Mouse (Mus musculus) A20 (cell line): ENCODE measurements at regions not wholly inside any gene's neighbourhood (a gene's known extent, or its start where the extent isn't known, plus 50 kb on each side); places are given as distances from the start of the nearest gene placed in this dataset.

Experiments
- DNase-seq: peaks from one replicate; pipeline ENCODE4 v3.0.0-alpha.2; 2011; ENCODE audit warnings: low read depth, low spot score

GRCm38 (mm10) chr16:45331236-45331635 is 77.6 kb downstream of the Cd200 start:
- no peak for DNase-seq

- DNase-seq: peak; percentile 71
These were observed 78.6 kb downstream of the Cd200 start for GRCm38 (mm10) chr16:45330298-45330697.

GRCm38 (mm10) chr16:45329716-45330115 is 79.1 kb downstream of the Cd200 start:
- DNase-seq: peak; percentile 57

- no peak for DNase-seq
These were observed 81.8 kb downstream of the Cd200 start for GRCm38 (mm10) chr16:45327103-45327502.

GRCm38 (mm10) chr16:45311479-45311878 is 87.4 kb downstream of the Btla start:
- no peak for DNase-seq
